Mouse (Mus musculus) adrenal gland, postnatal 10 days (tissue): ENCODE results near the gene Ccdc3. TPM values are rescaled to one million over a fixed set of nuclear protein-coding genes. Genes with fewer than 3 reads are reported as not detected.

Experiments
- DNase-seq: peaks from one replicate; pipeline ENCODE4 v3.0.0; 2021; ENCODE audit warnings: mixed read lengths
- long read RNA-seq, 2 experiments: library from polyadenylated mRNA; stranded (forward); transcript quantifications; one replicate each; pipeline ENCODE4 v2.0.0; 2021
- total RNA-seq, 2 experiments: library from RNA; stranded (reverse); gene quantifications; 2 replicates each; pipeline ENCODE4 v1.2.3; 2021

The Ccdc3 gene
- 10 to 100 TPM; 22.1 to 22.8 TPM for total RNA-seq
- long read RNA-seq, experiment 1, transcript Ccdc3-201 (3 exons, 2,670 nt): major isoform, 21 of 25 reads
- long read RNA-seq, experiment 1, partial matches to known transcripts: 0 of 25 reads
- long read RNA-seq, experiment 1, other reads (novel, unspliced or antisense): 4 of 25 reads
- long read RNA-seq, experiment 2, transcript Ccdc3-201 (3 exons, 2,670 nt): major isoform, 13 of 16 reads
- long read RNA-seq, experiment 2, partial matches to known transcripts: 0 of 16 reads
- long read RNA-seq, experiment 2, other reads (novel, unspliced or antisense): 3 of 16 reads

DNA sequence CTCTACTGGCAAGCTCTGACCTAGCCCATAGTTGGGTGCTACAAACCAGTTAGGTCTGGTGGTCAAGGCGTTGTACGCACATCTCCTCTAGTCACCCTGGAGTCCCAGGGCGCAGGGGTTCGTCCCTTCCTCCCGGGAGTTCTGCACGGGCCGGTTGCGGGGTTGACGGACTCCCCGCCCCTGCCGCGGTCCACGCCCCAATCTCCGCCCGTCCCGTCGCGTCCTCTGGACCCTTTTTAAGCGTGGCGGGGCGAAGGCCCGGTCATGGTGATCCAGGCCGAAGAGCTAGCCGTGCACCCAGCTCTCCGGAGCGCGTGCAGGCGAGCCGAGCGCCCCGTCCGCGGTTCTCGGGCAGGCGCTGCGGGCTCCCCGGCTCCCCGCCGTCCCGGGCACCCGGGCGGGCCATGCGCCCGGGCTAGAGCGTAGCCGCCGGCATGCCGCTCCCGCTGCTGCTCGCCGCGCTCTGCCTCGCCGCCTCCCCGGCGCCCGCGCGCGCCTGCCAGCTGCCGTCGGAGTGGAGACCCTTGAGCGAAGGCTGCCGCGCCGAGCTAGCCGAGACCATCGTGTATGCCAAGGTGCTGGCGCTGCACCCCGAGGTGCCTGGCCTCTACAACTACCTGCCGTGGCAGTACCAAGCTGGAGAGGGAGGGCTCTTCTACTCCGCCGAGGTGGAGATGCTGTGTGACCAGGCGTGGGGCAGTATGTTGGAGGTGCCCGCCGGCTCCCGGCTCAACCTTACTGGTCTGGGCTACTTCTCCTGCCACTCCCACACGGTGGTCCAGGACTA is at the start of gene Ccdc3:
Ccdc3 (plus strand) TSS at position 277 of the 787 bp plus-strand sequence.
- peak; percentile 68 for DNase-seq

DNA sequence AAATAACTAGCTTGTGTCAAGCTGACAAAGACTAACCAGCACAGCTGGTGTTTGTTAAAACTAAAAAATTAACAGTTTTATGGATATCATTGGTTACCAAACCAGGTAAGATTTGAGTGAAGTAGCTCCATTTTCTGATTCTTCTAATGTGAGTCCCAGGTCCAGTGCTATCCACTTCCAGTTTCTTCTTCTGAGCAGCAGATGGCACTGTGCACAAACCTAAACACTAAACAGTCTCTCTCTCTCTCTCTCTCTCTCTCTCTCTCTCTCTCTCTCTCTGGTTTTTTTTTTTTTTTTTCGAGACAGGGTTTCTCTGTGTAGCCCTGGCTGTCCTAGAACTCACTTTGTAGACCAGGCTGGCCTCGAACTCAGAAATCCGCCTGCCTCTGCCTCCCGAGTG is 47.2 kb upstream of the Ccdc3 start:
- peak; percentile 17 for DNase-seq

DNA sequence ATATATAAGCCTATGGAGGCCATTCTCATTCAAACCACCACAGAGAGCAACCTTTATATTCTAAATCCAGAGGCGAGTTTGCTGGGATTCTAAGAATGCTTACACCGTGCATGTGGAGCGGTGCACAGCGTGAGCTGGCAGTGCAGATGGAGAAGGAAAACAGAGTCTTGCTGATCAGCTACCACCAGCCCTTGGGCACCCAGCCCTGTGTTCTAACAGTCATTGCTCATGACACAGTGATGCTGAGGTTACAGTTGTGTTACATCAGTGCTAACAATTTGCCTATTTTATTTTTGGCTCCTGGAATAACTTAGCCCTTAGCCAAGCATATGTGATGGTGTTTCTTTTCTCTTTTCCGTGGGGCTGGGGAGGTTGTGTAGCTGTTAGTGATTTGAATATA is 42.7 kb upstream of the Ccdc3 start:
- DNase-seq: no peak

DNA sequence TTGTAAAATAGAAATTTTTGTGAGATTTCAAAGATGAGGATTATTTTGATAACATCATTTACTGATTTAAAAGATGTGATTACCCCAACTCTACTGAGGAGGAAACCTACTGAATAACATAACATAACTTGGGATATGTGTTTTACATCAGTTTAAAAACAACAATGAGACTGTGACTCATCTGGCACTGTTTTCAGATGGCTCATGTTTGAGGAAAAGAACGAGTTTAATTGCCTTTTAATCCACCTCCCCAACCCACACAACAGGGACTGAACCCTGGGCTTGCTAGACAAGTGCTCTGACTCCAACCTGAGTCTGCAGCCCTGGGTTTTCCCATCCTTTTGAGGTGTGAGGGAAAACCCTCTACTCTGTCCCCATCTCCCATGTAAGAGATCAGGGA is 42.3 kb upstream of the Ccdc3 start:
- no peak for DNase-seq

DNA sequence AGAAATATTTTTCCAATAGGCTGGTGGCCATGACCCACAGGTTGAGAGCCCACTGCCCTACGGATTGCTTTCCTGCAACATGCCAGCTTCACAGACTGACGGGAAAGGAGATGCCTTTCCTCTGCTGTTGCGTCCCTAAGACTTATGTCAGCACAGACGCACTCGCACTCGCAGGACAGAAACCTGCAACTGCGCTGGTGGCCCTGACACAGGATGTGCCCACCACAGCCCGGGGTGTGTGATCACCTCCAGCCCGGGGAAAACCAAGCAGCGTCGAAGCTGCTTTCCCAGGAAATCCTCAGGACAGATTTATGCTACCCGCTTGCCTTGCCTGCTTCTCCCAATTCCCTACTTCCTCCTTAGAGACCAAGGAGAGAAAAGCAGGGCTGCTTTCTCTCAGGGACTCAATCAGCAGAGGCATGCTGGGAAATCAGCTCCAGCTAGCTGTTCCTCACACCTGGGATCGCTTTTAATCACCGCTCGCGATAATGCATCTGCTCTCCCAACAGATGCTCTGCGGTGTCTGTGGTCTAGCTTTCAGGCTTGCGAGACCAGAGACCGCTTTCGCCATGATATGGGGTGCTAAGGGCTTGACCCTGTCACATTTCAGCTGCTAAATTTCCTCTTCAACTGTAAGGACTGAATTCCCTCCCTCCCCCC is 39.7 kb upstream of the Ccdc3 start:
- DNase-seq: peak; percentile 9

DNA sequence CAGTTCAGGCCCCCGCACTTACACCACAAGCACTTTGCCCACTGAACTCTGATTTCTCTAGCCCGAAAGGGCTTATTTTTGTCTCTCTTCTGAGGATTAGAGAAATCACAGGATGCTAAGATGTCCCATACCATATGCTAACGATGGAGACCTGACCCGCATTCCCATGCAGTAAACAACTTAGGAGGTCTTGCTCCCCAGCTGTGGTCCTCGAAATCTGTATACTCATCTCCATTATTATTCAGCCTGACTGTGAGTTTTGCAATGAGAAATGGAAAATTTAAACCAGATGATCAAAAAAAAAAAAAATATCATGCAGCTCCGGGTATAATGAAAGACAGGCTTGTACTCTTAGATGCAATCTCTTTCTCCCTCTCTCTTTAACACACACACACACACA is 38.4 kb upstream of the Ccdc3 start:
- DNase-seq: no peak

DNA sequence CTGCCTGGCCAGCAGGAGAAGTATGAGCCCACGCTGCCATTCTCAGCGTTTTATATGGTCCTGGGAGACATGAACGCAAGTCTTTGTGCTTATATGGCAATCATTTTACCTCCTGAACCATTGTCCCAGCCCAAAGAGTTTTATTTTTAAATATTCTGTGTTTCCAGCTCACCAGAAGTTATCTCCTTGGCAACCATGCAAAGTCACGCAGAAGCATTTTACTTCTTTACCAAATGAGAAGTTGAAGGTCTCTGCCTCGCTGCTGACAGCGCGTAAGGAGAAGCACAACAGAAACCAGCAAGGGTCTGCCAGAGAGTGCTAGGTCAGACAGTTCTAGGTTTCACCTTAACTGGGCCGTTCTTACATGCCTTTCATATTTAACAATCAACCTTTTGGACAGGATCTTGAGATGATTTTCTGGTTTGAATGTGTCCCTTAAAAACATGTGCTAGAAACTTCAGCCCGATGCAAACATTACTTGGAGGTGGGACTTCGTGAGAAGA is 35.8 kb upstream of the Ccdc3 start:
- no peak for DNase-seq

DNA sequence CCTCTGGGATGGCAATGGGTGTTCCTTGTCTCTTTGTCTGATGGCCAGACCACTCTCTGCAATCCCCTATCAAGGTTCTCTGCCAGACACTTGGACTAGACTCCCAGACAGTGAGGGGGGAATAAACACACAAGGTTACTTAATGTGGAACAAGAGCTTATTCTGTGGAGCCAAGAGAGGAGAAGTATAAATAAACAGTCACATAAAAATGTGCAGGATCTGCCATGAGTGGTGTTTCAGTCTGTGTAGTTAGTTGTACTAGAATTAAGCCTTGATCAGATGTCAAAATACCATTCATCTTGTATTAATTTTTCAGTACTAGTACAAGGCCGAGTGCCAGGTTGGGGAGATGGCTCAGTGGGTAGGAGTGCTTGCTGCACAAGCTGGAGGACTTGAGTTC is 34.7 kb upstream of the Ccdc3 start:
- DNase-seq: no peak

DNA sequence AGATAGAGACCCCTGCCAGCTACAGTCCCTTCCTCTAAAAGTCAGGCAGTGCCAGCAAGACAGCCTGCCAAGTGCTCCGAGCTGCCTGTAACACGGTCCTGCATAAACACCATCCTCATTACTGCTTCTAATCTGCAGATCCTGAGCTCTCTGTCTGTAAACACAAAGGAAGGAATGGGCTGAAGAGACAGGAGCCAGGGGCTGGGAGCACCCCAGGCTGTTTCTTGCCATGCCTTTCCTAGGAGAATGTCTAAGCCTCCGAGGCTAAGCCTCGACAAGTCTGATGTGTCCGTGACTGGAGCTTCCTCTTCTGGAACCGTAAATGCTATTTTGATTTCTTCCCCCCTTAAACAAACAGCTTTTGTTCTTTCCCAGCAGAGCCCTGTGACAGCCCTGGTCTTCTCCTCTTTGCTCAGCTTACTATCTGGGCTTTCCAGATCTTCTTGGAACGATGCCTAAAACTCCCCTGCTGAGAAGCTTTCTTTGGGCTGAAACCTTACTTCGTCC is 24.7 kb upstream of the Ccdc3 start:
- DNase-seq: no peak

DNA sequence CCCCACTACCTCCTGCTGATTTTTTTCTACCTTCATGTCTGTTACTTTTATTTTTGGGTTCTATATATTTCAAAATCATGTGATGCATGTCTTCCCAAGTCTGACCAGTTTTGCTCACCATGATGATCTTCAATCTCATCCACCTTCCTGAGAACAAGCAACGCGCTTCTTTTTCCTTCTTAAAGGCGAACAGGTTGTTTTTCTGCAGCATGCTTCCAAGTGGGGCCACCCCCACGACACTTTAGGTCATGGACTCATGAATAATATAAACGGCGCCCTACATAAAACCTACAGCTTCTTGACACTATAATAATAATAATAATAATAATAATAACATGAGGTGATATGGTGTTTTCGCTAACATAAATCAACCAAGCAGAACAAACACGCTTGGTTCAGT is 23.2 kb upstream of the Ccdc3 start:
- no peak for DNase-seq

DNA sequence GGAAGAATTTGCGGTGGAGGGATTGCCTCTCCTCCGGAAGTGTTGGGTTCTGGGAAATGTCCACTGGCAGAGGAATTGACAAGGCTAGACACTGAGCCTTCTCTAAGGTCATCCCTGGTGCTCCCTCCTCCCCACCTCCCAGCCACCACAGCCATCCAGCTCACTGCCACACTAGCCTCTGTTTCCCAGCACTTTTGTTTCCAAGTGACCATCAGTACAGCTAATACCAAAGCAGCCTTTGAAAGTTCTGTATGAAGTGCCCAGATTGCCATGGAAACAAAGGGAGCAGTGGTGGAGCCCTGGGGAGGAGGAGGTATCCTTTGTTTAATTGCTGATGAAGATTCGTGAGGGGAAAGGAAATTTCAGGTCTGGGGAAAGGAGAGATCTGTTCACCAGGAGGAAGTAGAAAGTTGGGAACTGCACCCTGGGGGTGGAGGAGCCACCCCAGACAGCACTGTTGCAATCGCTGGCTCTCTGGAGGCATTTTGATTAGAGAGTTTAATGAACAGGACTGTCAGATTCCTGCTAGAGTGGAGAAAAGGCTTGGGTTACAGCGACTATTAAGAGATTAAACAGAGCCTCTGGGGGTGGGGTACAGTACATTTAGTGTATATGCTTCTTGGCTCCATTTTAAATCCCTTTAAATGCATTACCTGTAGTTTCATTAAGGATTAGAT is 20.6 kb upstream of the Ccdc3 start:
- DNase-seq: no peak

DNA sequence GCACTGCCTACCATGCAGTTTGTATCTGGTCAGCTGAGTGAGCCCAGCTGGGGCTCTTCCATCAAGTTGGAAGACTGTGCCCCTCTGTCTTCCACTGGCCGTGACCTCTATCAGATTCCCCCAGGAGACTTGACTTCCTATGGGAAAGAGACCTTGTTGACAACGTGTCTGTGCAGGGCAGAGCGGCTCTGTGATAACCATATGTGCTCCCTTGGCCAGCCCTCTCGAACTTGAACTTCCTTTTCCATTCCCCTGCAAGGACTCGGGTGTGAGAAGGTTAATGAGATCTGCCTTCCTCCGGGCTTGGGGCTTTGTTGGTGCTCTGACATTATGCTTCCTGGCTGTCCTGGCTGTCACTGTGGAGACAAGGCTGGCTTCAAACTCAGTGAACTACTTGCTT is 12.1 kb upstream of the Ccdc3 start:
- DNase-seq: no peak

DNA sequence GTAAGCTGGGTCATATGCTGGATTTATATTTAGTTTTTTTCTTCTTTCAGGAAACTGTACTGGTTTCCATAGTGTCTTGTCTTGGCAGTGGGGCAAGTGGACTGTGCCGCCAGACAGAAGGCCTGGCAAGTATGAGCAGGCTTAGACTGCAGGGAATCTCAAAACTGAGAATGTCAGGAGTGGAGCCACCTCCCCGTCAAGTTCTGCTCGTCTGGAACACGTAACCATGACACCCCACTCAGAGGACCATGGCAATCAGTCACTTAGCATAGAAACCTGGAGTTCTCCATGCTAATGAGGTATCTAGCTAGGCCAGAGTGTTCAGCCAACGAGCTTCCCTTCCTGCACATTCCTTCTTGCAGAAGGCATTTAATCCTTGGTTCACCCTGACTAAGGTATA is 10.2 kb upstream of the Ccdc3 start:
- DNase-seq: no peak

DNA sequence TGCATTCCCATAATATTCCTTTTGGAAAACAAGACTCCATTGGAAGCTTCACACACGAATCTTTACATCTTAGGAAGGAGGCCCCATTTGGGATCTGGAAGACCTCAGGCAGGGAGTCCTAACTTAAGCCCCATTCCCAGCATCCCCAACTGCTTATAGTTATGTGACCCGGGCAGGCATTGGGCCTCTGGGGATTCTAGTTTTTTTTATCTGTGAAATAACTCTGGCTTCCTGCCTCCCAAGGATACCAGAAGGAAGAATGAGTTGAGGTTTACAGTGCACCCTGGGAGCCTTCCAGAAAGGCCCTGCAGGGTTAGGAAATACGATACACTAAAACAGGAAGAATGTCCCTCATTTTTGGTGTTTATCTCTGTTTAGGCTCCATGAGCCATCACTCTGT is 8.5 kb upstream of the Ccdc3 start:
- DNase-seq: no peak

DNA sequence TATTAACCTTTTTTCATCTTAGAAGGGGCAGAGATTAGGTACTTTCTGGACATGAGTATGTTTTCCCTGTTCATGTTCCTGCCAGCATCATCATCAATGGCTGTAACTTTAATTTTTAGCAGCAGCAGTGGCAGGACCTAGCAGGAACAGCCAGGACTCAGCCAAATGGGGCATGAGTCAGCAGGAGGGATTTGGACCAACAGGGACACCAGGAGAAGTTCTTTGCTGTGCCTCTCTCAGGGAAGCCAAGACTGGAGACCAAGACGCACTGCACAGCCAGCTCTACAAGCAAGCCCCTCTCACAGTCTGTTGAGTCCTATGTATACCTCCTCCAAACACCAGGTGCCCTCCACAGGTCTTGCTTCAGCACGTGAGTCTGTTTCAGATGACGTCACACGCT is 5.5 kb upstream of the Ccdc3 start:
- DNase-seq: peak; percentile 43

DNA sequence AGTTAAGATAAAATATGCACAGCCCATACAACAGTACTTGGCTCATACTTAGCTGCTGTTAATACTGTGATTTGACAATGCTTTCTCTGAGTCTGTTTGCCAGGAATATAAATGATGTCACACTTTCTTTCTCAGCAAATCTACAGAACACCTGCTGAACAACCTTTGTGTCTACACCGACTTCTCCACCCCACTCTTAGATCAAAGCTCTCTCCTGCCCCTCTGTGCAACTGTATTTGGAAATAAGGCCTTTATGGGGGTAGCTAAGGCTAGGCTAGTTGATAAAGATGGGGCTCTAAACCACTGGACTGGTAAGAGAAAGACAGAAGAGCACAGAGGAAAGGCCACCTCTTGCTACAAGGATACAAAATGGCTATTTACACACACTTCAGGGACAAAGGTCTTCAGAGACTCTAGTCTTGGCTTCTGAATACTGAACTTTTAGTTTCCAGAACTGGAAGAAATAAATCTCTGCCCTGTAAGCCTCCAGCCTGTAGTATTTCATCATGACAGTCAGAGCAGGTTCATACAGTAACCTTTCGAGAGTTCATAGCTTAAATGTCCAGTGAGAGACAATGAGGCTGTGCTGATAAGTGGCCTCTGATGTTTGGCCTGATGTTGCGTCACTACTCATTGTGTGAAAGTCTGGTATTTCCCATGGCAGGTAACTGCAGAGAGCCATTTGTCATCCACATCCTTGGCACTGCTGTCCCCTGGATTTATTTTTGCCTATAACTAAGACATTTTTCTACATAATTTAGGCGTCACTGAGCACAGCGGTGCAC is 2.4 kb upstream of the Ccdc3 start:
- DNase-seq: no peak

DNA sequence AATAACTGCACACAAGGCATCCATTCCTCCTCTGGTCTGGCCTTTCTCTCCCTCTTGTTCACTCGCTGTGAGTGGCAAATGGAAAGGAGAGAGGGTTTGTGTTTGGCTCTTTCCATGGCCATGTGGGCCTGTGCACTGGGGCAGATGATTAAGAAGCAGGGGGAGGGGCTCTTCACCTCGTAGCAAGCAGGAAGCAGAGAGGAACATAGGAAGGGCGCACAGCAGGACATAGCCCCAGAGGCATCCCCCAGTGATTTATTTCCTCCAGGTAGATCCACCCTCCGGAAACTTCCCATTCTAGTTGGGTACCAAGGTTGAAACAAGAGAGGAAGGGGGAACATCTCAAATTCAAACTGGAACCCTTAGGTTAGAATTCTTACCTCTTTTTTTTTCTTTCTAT is 2.4 kb downstream of the Ccdc3 start:
- DNase-seq: no peak

DNA sequence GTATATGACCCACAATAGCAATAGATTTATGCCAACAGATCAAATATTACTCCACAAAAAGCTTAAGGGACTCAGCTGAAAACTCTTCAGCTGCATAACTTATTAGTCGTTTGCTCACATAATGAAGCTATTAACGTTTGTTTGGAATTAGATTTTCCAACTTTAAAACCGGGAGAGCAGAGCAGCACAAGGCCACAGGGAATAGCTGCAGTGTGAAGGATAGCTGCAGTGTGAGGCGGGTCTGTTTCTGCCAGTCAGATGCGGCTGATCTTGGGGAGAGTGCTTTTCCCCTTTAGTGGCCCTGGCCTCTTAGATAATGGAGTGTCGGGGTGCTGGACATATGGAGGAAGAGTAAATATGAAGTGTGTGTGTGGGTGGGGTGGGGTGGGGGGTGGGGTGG is 6.9 kb downstream of the Ccdc3 start:
- no peak for DNase-seq

DNA sequence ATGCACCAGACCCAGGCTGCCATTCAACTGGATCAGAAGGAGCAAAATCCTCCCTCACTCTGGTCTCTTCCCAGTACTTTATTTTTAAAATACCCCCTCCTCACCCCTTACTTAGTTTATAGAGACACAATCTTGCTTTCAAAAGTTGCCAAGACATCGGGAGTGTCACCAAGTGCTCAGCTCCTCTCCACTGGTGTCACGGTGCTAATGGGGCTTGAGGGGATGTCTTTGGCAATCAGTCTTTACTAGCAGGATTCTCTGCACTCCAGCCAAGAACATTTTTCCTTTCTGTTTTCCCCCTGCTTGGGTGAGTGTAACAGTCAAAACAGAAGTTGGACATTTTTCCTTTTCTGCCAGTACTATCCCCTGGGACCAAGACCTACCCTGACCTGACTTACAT is 10.3 kb downstream of the Ccdc3 start:
- DNase-seq: no peak

DNA sequence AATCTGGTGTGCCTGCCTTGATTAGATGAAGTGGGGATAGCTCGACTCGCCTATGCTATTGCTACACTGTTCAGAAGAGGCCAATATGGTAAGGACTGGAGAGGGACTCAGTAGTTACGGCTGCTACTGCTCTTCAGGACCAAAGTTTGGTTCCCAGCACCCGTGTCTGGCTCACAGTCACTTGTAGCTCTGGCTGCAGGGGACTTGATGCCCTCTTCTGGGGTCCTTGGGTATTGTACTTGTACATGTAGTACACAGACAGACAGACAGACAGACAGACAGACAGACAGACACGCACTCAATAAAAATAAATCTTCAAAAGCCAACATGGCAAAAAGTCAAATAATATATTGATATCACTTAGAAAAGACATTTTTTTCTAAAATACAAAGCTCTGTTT is 17.1 kb downstream of the Ccdc3 start:
- no peak for DNase-seq

DNA sequence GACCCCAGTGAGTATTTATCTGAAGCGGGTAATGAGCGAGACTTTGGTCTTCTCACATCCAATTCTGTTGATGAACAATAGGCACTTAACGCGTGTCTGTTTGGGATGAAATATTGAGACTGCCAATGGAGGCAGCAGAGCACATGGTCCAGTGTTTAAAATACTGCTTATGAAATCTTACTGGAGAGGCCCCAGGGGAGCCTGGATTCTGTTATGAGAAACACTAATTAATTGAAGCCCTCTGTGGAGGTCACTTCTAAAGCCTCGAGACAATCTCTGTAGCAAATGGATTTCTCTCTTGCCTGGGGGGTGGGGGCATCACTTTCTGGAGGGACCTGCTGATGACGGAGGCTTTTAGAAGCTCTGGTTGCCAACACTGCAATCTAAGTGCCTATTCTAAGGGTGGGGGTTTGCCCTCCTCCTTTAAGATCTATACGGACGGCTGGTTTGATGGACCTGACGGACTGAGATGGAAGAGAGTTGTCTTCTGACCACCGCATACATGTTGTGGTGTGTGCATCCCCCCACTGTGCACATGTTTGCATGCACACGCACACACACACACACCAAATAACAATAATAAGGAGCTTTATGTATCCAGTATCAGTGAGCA is 22.8 kb downstream of the Ccdc3 start:
- no peak for DNase-seq
